Mouse (Mus musculus) liver, adult 2 months (tissue): ENCODE measurements at regions not wholly inside any gene's neighbourhood (a gene's known extent, or its start where the extent isn't known, plus 50 kb on each side); places are given as distances from the start of the nearest gene placed in this dataset.

Experiments
- DNase-seq: peaks from one replicate; pipeline ENCODE4 v3.0.0-alpha.2; 2011; ENCODE audit warnings: low read depth, low spot score; ENCODE audit errors: extremely low read depth
- H3K27ac ChIP-seq: fragments of 200-500 bp; replicated peaks from 2 replicates; pipeline ENCODE4 v1.5.1; 2012; ENCODE audit warnings: low read depth, mild to moderate bottlenecking, control low read depth, inconsistent platforms, low read length; ENCODE audit not compliant: insufficient read depth
- H3K27me3 ChIP-seq: fragments of 200-500 bp; 2 replicates; pipeline ENCODE4 v1.6.1; 2012; ENCODE audit warnings: mild to moderate bottlenecking, moderate library complexity, low read length, inconsistent platforms; ENCODE audit not compliant: control insufficient read depth, insufficient read depth
- H3K36me3 ChIP-seq: fragments of 200-500 bp; 2 replicates; pipeline ENCODE4 v1.6.1; 2012; ENCODE audit warnings: low read length, inconsistent platforms; ENCODE audit not compliant: control insufficient read depth, insufficient read depth
- H3K4me1 ChIP-seq: fragments of 200-500 bp; 2 replicates; pipeline ENCODE4 v1.6.1; 2011; ENCODE audit warnings: low read length; ENCODE audit not compliant: control insufficient read depth, insufficient read depth
- H3K4me3 ChIP-seq: fragments of 200-500 bp; 2 replicates; pipeline ENCODE4 v1.5.1; 2011; ENCODE audit warnings: low read depth, mild to moderate bottlenecking, control low read depth, low read length, moderate library complexity; ENCODE audit not compliant: insufficient read depth
- H3K79me2 ChIP-seq: fragments of 200-500 bp; 2 replicates; pipeline ENCODE4 v1.6.1; 2012; ENCODE audit warnings: inconsistent platforms, mild to moderate bottlenecking, low read length, moderate library complexity; ENCODE audit not compliant: control insufficient read depth, insufficient read depth
- H3K9ac ChIP-seq: fragments of 200-500 bp; 2 replicates; pipeline ENCODE4 v1.6.1; 2012; ENCODE audit warnings: low read depth, mild to moderate bottlenecking, control low read depth, inconsistent platforms, low read length
- CTCF ChIP-seq: fragments of 200-500 bp; IDR thresholded peaks from 2 replicates; pipeline ENCODE4 v1.5.1; 2011; ENCODE audit warnings: low read depth, low read length, control low read depth
- POLR2A ChIP-seq: fragments of 200-500 bp; IDR thresholded peaks from 2 replicates; pipeline ENCODE4 v1.6.1; 2011; ENCODE audit warnings: low read length, control low read depth; ENCODE audit not compliant: insufficient read depth; ENCODE audit errors: extremely low read depth
- WGBS: fragments of 180-500 bp; shearing (Covaris S2); methylation state at CpG from one replicate; pipeline ENCODE4 v1.1.7; 2018; 5-methylcytosine and 5-hydroxymethylcytosine counted together

DNA sequence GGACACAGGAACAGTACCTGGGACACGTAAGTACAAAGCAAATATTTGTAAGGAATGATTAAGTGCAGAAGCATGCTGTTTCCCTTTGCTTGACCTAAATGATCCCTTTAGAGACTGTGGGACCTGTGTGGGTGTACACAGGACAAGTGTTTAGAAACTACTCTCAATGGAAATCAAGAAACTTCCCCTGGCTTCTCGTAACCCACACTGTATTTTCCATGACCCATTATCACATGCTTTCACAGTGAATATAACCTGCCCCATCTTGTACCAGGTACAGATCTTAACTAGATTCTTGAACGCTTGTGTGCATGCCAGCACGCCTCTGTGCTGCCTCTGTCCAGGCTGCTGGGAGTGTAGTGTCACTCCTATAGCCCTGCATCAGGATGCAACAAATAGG is 177.8 kb upstream of the Ahr start:
- no peaks in the 10 kb centered on the region for H3K27me3 ChIP-seq
- no peaks in the 10 kb centered on the region for H3K79me2 ChIP-seq
- H3K27ac ChIP-seq: no peak overlapping the region
- TF ChIP-seq CTCF (no peak), POLR2A (no peak)
- no peak overlapping the region for H3K9ac ChIP-seq
- DNase-seq: no peak
- H3K4me1 ChIP-seq: no peaks in the 10 kb centered on the region
- H3K4me3 ChIP-seq: no peak overlapping the region
- 81% methylated on average over 4 of the region's 4 CpGs for WGBS
- no peaks in the 10 kb centered on the region for H3K36me3 ChIP-seq

DNA sequence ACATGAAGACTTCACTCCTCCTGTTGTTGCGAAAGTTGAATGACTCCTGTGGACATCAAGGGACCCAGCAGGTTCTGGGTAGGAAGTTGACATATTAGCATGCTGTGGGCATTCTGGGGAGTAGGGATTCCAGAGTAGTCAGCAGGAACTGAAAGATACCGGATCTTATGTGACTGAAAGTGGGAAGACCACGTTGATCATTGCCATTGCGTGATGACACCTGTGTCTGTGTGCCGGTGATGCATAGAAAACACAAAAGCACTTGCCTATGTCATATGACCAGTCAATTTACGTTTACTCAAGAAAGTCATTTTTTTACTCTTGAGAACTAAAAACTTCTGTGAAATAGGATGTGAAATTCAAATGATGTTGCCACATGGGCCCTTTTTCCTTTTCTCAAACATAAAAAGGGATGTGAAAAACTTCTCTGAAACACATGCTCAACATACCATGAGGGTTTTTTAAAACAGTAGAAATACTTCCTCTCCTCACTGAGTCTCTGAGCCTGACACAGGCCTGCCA is 176.8 kb upstream of the Ahr start:
- DNase-seq: peak; percentile 12
- H3K27ac ChIP-seq: no peak overlapping the region
- H3K9ac ChIP-seq: no peak overlapping the region
- H3K4me1 ChIP-seq: no peaks in the 10 kb centered on the region
- H3K4me3 ChIP-seq: no peak overlapping the region
- H3K79me2 ChIP-seq: no peaks in the 10 kb centered on the region
- H3K27me3 ChIP-seq: no peaks in the 10 kb centered on the region
- TF ChIP-seq POLR2A (no peak), CTCF (no peak)
- WGBS: 85% methylated on average over 6 of the region's 6 CpGs
- no peaks in the 10 kb centered on the region for H3K36me3 ChIP-seq

DNA sequence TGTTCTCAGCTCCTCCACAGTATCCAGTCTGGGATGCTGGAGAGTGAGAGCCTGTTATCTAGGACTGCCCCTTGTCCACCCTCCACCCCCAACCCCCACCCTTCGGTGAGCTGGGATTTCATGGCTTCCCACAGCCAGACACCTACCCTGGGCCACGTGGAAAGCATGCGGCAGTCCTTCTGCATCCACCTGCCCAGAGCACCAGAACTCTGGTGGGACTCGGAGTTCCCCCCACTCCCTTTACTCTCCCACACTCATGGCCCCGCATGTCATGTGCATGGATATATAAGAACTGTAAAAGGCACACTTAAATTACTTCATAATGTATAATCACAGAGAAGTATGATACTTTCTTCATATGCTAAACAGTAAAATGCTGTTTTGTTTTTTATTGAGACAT is 175.5 kb upstream of the Ahr start:
- TF ChIP-seq POLR2A (no peak), CTCF (no peak)
- Histone ChIP-seq H3K36me3 (no peaks in the 10 kb centered on the region), H3K9ac (no peak overlapping the region), H3K27ac (no peak overlapping the region), H3K4me3 (no peak overlapping the region), H3K27me3 (no peaks in the 10 kb centered on the region), H3K4me1 (no peaks in the 10 kb centered on the region), H3K79me2 (no peaks in the 10 kb centered on the region)
- WGBS: 81% methylated on average over 5 of the region's 5 CpGs
- no peak for DNase-seq

DNA sequence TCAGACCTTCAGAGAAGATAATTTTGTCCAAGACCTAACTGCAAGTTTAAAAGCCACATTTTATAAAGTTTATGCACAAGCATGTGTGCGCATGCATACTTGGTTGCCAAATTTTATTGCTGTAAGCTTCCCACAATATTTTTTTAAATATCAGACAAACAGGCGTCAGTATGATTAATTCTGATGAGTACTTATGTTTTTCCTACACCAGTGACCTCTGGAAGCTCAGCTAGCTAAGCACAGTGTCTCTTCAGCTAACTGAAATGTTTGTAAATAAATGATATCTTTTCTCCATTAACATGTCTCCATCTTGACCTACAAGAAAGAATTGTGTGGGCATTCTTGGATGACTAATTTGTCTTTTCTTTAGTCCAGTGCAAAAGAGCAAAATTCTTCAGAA is 168.6 kb upstream of the Ahr start:
- no peak for DNase-seq
- Histone ChIP-seq H3K4me3 (no peak overlapping the region), H3K27me3 (no peaks in the 10 kb centered on the region), H3K36me3 (no peaks in the 10 kb centered on the region), H3K79me2 (no peaks in the 10 kb centered on the region), H3K4me1 (no peaks in the 10 kb centered on the region), H3K9ac (no peak overlapping the region), H3K27ac (no peak overlapping the region)
- 84% methylated on average over 2 of the region's 2 CpGs for WGBS
- TF ChIP-seq CTCF (no peak), POLR2A (no peak)

DNA sequence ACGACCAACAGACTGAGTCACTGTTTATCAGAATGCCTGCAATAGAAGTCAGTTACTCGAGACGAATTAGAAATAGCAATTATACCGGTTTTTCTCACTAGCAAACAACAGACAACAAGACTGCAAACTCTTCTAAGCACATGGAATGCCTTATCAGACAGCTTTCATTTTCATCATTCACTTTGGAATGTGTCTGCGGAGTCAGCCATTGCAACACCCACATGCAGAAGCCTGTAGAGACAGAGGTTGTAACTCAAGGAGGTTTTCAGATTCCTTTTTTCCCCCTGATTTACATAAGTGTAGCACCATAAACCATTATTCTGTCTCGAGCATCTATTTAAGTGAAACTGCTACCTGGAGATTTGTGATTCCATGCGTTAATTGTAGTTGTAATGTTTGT is 167.8 kb upstream of the Ahr start:
- Histone ChIP-seq H3K27ac (no peak overlapping the region), H3K27me3 (no peaks in the 10 kb centered on the region), H3K79me2 (no peaks in the 10 kb centered on the region), H3K36me3 (no peaks in the 10 kb centered on the region), H3K4me3 (no peak overlapping the region), H3K4me1 (no peaks in the 10 kb centered on the region), H3K9ac (no peak overlapping the region)
- no peak for TF ChIP-seq POLR2A
- no peak for TF ChIP-seq CTCF
- DNase-seq: no peak
- 74% methylated on average over 7 of the region's 7 CpGs for WGBS

DNA sequence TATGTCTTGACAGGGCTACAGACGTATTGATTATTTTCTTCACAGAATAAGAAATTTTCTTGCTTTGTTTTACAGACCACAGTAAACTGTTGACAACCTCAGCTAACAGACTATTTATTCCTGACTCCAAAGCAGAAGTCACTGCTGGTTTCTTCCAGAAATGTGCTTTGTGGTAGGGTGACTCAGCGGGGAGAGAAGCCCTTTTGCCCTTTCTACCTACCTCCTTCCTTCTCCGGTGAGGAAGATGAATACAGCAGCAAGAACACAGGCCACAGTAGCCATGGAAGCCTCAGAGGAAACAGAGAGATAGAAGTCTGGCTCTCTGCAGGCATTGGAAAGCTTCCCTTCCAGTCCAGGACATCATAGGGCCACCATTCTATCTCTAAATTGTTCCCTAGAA is 159.4 kb upstream of the Ahr start:
- no peak overlapping the region for H3K4me3 ChIP-seq
- DNase-seq: no peak
- no peaks in the 10 kb centered on the region for H3K79me2 ChIP-seq
- H3K9ac ChIP-seq: no peak overlapping the region
- H3K27me3 ChIP-seq: peaks cover 2% of the 10 kb centered on the region; the same call in 1 of the 2 replicates
- 76% methylated on average over 3 of the region's 3 CpGs for WGBS
- H3K27ac ChIP-seq: no peak overlapping the region
- H3K36me3 ChIP-seq: no peaks in the 10 kb centered on the region
- TF ChIP-seq POLR2A: no peak
- TF ChIP-seq CTCF: no peak
- H3K4me1 ChIP-seq: no peaks in the 10 kb centered on the region
